Mouse (Mus musculus) erythroid progenitor cell, adult 5-6 weeks (primary cell): ENCODE measurements around the gene Atg2b. TPM values are rescaled to one million over a fixed set of nuclear protein-coding genes. Genes with fewer than 3 reads are reported as not detected.

Experiments used
- ATAC-seq: replicated peaks from 2 replicates; pipeline ENCODE4 v1.8.0; 2016; ENCODE audit warnings: moderate number of reproducible peaks, mild to moderate bottlenecking, moderate TSS enrichment, inconsistent platforms; ENCODE audit not compliant: poor library complexity, low FRiP score, severe bottlenecking
- total RNA-seq, 2 experiments: library from RNA; stranded (forward) in 1 of 2; stranded (reverse) in 1 of 2; fragments of 150-400 nt in 1 of 2; fragments of 186-747, 209-891 nt in 1 of 2; gene quantifications; 2 replicates each; pipeline versions ENCODE4 v1.2.3 to v1.2.4; 2015 to 2017; ENCODE audit warnings: low replicate concordance in 2 of 2

Atg2b gene
- total RNA-seq, 2 experiments from 2014 or later: 17.7 to 18.4 TPM

GRCm38 (mm10) chr12:105601586-105601985 is 83.4 kb downstream of the Atg2b start:
- ATAC-seq: no peak

DNA sequence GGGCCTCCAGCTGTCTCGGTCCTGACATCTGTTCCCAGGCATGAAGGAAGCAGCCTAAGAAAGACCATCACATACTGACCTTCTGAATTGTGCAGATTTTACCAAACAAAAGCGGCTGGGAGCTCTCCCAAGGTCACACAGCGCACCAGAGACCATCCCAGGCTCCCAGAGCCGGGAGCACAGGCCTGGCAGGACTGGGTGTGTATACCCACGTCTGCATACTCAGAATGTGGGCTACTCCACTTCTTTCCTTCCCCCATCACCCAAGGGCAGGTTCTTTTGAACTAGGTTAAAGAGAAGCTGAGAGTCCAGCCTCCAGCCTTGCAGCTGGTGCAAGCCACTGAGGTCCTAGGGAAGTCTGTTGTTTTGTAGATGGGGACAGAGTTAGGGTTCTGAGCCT is 85.9 kb downstream of the Atg2b start:
- no peak for ATAC-seq

DNA sequence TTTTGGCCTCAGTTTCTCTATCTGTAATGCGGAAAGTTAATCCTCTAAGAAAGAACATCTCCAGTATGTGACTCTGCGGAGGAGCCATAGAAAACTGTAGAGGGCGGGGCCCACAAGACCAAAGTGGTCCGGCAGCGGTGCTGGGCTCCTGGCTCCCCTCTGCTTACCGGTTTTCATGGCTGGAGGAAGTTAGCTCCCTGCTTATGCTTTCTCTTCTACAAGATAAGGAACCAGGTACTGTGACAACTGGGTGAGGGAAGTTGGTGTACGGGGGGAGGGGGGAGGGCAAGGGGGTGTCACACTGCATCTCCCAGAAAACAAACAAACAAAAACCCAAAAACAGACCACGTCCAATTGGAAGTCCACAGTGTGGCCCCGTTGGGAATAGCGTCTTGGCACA is 86.5 kb downstream of the Atg2b start:
- no peak for ATAC-seq

DNA sequence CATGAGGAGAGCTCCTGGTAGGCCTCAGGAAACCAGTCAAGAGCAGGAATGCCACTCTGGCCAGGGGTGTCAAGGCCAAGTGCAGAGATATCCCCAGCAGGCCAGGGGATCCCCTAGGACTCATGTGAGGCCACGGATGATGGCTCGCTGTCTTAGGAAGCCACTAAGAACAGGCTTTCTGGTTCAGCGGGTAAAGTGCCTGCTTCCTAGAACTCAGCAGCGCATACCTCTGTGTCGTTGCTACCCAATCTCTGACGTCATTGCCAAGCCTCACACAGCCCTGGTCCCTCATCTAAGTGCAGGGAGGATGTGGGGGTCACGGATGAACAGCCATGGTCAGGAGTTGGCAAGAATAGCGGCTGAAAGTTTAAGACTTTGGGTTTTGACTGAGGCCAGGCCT is 87.9 kb downstream of the Atg2b start:
- no peak for ATAC-seq

- no peak for ATAC-seq
Measured at GRCm38 (mm10) chr12:105593471-105593870, 91.5 kb downstream of the Atg2b start.

DNA sequence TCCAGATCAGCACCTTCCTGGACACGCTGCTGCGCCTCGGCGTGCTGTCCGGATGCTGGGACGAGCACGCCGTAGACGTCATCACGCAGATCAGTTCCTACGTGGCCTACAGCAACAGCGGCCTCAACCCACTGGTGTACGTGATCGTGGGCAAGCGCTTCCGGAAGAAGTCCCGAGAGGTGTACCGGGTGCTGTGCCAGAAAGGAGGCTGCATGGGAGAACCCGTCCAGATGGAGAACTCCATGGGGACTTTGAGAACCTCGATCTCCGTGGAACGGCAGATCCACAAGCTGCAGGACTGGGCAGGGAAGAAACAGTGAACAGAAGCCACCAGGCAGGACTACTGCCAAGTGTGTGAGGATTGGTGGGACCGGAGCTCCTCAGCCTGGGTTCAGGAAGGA is 92.7 kb downstream of the Atg2b start:
- no peak for ATAC-seq

DNA sequence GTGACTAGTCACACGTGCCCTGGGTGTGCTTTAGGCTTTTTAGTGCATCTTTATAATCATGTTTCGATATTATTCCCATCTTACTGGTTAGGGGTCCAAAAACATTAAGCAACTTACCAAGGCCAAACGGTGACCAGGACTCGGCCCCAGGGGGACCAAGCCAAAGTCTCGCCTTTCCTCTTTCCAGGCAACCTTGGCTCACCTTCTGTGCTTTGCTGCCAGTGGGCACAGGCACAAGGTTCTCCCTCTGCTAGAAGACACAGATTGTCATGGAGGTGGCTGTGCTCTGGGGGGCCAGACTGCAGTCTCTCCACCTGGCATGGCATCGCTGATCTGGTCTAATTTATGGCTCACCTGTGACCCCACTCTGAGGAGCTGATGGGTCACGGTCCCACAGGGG is 94.2 kb downstream of the Atg2b start:
- ATAC-seq: no peak

DNA sequence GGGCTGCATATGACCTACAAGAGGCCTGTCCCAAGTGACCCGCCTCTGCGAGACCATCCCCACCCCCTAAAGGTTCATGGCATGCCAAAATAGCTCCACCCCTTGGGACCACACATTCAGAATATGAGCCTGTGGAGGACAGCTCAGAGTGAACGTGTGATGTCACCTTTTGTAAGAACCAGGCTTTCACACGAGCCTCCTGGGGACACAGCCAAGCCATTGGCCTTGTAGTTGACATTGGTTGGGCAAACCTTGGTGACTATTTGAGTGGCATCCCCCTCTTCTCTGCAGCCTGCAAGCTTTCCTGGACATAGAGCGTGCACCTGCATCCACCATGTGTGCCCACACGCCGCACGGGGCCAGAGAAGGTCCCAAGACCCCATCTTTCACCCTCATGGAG is 97.5 kb downstream of the Atg2b start:
- no peak for ATAC-seq

GRCm38 (mm10) chr12:105584851-105585250 is 100.2 kb downstream of the Atg2b start:
- ATAC-seq: no peak

DNA sequence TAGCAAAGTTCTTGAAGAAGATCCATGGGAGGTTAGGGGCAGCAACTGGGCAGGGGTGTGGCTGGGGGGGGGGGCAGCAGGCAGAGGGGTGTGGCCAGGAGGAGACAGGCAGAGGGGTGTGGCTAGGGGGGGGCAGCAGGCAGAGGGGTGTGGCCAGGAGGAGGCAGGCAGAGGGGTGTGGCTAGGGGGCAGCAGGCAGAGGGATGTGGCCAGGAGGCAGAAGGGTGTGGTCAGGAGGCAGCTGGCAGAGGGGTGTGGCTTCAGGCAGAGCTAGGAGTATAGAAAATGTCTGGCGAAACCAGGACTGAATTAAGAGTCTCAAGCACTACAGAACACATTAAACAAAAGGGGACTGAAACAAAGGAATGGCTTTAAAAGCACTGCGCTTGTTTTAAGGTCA is 101.5 kb downstream of the Atg2b start:
- peak; percentile 79 for ATAC-seq

DNA sequence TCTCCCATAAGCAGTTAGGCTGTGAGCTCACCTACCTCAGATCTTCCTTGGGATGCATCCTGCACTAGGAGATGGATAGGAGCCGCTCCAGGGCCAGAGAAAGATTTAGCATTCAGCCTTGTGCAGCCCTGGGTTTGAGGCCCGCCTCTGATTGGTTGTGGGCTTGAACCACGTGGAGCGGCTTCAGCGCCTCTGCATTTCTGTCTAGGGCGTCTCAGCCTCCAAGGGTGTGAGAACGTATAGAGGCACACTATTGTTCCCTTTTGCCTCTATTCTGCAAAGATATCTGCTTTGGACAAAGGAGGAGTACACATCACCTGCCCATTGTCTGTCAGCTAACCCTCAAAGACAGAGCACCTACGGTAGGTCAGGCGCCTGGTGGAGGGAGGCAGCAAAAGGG is 102.5 kb downstream of the Atg2b start:
- ATAC-seq: no peak

- no peak for ATAC-seq
Measured at GRCm38 (mm10) chr12:105580490-105580889, 104.5 kb downstream of the Atg2b start.

GRCm38 (mm10) chr12:105574356-105574755 is 110.7 kb downstream of the Atg2b start:
- ATAC-seq: no peak

DNA sequence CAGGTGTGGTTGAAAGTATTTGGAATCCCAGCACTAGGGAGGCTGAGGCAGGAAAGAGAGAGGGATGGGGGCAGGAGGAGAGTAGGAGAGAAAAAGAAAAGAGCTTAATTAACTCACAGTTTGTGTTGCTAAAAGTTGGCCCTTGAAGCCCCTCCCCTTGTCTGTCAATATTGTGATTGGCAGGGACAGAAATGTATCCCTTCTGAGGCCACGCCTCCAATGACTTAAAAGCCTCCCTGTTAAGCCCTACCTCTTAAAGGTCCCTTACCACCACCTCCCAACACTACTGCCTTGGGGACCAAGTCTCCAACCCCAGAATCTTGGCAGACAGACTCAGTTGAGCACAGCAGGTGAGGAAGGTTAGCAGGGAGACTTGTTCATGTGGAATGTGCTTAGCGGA is 112.4 kb downstream of the Atg2b start:
- no peak for ATAC-seq

- ATAC-seq: no peak
Measured at GRCm38 (mm10) chr12:105571867-105572266, 113.1 kb downstream of the Atg2b start.

Other genes with a start within 250 kb of the Atg2b start
- gene D430019H16Rik, start 231.4 kb downstream of the Atg2b start, total RNA-seq (2015; ENCODE audit: low replicate concordance): not detected in 2 replicates
- gene D430019H16Rik, start 231.4 kb downstream of the Atg2b start, total RNA-seq (2017; ENCODE audit: low replicate concordance): not detected in 2 replicates
- not detected in 2 replicates for gene Bdkrb2, start 122.0 kb downstream of the Atg2b start, total RNA-seq (2015; ENCODE audit: low replicate concordance)
- gene Bdkrb2, start 122.0 kb downstream of the Atg2b start, total RNA-seq (2017; ENCODE audit: low replicate concordance): not detected in 2 replicates
- gene Bdkrb1, start 82.1 kb downstream of the Atg2b start, total RNA-seq (2015; ENCODE audit: low replicate concordance): not detected in 2 replicates
- gene Bdkrb1, start 82.1 kb downstream of the Atg2b start, total RNA-seq (2017; ENCODE audit: low replicate concordance): not detected in 2 replicates
- 2.9 and 4.2 TPM in 2 replicates for gene Gskip, start 382 bp downstream of the Atg2b start, total RNA-seq (2015; ENCODE audit: low replicate concordance)
- gene Gskip, start 382 bp downstream of the Atg2b start, total RNA-seq (2017; ENCODE audit: low replicate concordance): 3.7 TPM in 1 of 2 replicates, not detected in the other
- not detected in 2 replicates for gene Ak7, start 20.8 kb upstream of the Atg2b start, total RNA-seq (2015; ENCODE audit: low replicate concordance)
- not detected in 2 replicates for gene Ak7, start 20.8 kb upstream of the Atg2b start, total RNA-seq (2017; ENCODE audit: low replicate concordance)
- 104 and 179 TPM in 2 replicates for gene Papola, start 99.5 kb upstream of the Atg2b start, total RNA-seq (2015; ENCODE audit: low replicate concordance)
- gene Papola, start 99.5 kb upstream of the Atg2b start, total RNA-seq (2017; ENCODE audit: low replicate concordance): 74.6 and 104 TPM in 2 replicates